Mouse (Mus musculus) forebrain, embryonic 11.5 days (tissue): ENCODE measurements around the gene Mettl3. TPM values are rescaled to one million over a fixed set of nuclear protein-coding genes. Genes with fewer than 3 reads are reported as not detected.
A peak's percentile ranks its signal among the peaks of the same experiment; 100 is the strongest.

ENCODE experiments used
- ATAC-seq: fragments of 200-750 bp; cut with Nextera tagmentation; replicated peaks from 2 replicates; pipeline ENCODE4 v1.8.0; 2017; ENCODE audit warnings: moderate TSS enrichment; ENCODE audit not compliant: low FRiP score
- DNase-seq: peaks from one replicate; pipeline ENCODE4 v3.0.0-alpha.2; 2017; ENCODE audit warnings: low spot score
- H3K27ac ChIP-seq: fragments of 300-500 bp; sonication (generic); 2 replicates; pipeline ENCODE4 v1.5.1; 2014; ENCODE audit warnings: low read depth, low read length
- H3K27me3 ChIP-seq: fragments of 300-500 bp; sonication (generic); 2 replicates; pipeline ENCODE4 v1.6.1; 2014; ENCODE audit warnings: mild to moderate bottlenecking, low read length, mixed read lengths; ENCODE audit not compliant: control insufficient read depth, insufficient read depth
- H3K36me3 ChIP-seq: fragments of 300-500 bp; sonication (generic); 2 replicates; pipeline ENCODE4 v1.6.1; 2014; ENCODE audit warnings: mild to moderate bottlenecking, low read length, moderate library complexity, mixed read lengths; ENCODE audit not compliant: control insufficient read depth, insufficient read depth
- H3K4me1 ChIP-seq: fragments of 300-500 bp; sonication (generic); replicated peaks from 2 replicates; pipeline ENCODE4 v1.6.1; 2014; ENCODE audit warnings: low read length, mixed read lengths; ENCODE audit not compliant: control insufficient read depth, insufficient read depth
- H3K4me2 ChIP-seq: fragments of 300-500 bp; sonication (generic); 2 replicates; pipeline ENCODE4 v1.6.1; 2014; ENCODE audit warnings: low read depth, mild to moderate bottlenecking, low read length, moderate library complexity, mixed read lengths; ENCODE audit not compliant: severe bottlenecking
- H3K4me3 ChIP-seq: fragments of 300-500 bp; sonication (generic); 2 replicates; pipeline ENCODE4 v1.5.1; 2014; ENCODE audit warnings: low read depth, low read length
- H3K9ac ChIP-seq: fragments of 300-500 bp; sonication (generic); 2 replicates; pipeline ENCODE4 v1.6.1; 2014; ENCODE audit warnings: low read length
- H3K9me3 ChIP-seq: fragments of 300-500 bp; sonication (generic); 2 replicates; pipeline ENCODE4 v1.6.1; 2016; ENCODE audit warnings: low read length, mixed read lengths; ENCODE audit not compliant: control insufficient read depth
- WGBS: fragments of 180-500 bp; shearing (Covaris S2); extraction: QIAGEN DNeasy Blood & Tissue Kit; methylation state at CpG from one replicate; pipeline ENCODE4 v1.1.7; 2014; 5-methylcytosine and 5-hydroxymethylcytosine counted together
- polyA plus RNA-seq: library from polyadenylated mRNA; unstranded; fragments of >200 nt; fragmentation: Nextera tagmentation; extraction: Ambion mirVana; gene quantifications from 2 replicates; pipeline ENCODE4 v1.2.1, GENCODE M21; 2014

Mettl3 gene
- polyA plus RNA-seq, 1 experiment from 2014 or later = 59.3 TPM

DNA sequence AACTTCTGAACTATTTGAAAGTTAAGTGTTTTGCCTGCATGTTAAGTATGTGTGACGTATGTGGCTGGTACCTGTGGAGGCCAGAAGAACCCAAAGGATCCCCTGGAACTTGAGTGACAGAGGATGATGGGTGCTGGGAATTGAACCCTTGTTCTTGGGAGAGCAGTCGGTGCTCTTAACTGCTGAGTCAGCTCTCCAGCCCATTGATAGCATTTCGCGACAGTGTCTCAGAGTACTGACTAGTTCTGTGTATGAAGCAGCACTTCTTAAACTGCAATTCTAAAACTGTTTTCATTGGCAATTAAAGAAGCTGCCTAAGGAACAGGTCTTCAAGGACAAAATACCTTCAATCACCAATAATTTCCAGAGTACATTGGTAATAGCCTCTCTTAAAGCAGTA is 27.7 kb downstream of the Mettl3 start:
- DNase-seq (no peak), ATAC-seq (no peak)

DNA sequence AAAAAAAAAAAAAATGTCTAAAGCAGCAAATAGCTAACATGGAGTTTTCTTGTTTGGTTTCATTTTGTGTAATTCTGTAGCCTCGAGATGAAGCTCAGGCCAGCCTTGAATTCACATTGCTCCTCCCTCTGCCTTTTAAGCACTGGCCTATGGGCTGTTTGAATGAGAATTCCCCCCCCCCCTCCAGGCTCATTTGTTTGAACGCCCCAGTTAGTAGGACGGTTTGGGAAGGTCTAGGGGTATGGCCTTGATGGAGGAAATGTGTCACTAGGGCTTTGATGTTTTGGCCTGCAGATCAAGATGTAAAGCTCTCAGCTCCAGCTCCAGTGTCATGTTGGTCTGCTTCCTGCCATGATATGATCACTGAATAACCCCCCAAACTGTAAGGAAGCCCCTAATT is 32.1 kb downstream of the Mettl3 start:
- 73% methylated on average over 3 of the region's 3 CpGs for WGBS
- ATAC-seq (no peak), DNase-seq (no peak)
- Histone ChIP-seq H3K4me3 (no peak overlapping the region), H3K27ac (no peak overlapping the region), H3K9ac (no peak overlapping the region), H3K4me2 (no peak overlapping the region), H3K27me3 (no peaks in the 10 kb centered on the region), H3K4me1 (no peaks in the 10 kb centered on the region), H3K36me3 (no peaks in the 10 kb centered on the region), H3K9me3 (no peaks in the 10 kb centered on the region)

More for the DNA sequence above, 27.7 kb downstream of the Mettl3 start:
- Histone ChIP-seq H3K4me3 (no peak overlapping the region), H3K4me1 (no peaks in the 10 kb centered on the region), H3K27ac (no peak overlapping the region), H3K9me3 (no peaks in the 10 kb centered on the region), H3K36me3 (no peaks in the 10 kb centered on the region), H3K9ac (no peak overlapping the region), H3K4me2 (no peak overlapping the region), H3K27me3 (no peaks in the 10 kb centered on the region)
- 89% methylated on average over 4 of the region's 4 CpGs for WGBS

DNA sequence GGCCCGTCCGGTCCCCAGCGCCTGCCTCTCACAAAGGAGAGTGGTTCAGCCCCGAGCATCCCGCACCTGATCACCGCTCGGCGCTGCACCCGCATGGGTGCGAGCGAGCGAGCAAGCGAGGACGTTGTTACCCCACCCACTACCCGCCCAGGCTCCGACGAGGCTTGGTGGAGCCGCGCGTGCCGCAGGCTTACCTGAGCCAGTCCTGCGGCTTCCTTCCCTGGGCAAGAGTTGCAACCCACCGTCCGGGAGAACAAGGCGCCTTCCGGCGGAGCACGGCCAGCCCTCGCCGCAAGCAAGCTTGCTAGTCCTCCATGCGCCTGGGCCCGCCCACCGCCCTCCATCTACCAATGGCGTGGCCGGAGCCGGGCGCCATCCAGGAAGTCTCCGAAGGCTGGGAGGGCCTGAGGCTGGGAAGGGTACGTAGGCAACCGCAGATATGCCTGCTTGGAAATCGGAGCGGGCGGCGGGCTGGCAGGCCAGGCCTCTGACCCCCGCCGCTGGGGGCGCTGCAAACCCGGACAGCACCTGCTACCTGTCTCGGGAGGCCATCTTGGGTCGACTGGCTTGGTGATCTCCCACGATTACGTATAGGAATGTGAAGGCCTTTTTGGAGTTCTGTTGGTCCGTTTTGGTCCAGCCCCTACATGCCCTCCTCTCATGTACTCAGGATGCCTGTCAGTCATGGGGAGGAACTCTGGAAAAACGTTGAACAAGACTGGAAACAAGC is 47.3 kb downstream of the Mettl3 start, which contains the start of gene Chd8:
TSS of gene Chd8 (minus strand) at position 297 of the 730 bp plus-strand sequence.
- Histone ChIP-seq H3K27me3 (no peaks in the 10 kb centered on the region), H3K9ac (peak within 1 kb of the TSS; percentile 85), H3K4me3 (peak within 1 kb of the TSS; percentile 76), H3K9me3 (no peaks in the 10 kb centered on the region), H3K4me2 (peak within 1 kb of the TSS; percentile 65), H3K4me1 (peaks cover 6% of the 10 kb centered on the region; the same call in 1 of the 2 replicates), H3K27ac (peak within 1 kb of the TSS; percentile 85), H3K36me3 (no peaks in the 10 kb centered on the region)
- WGBS = under 1% methylated on average over 54 of the region's 54 CpGs
- peak; percentile 98 for DNase-seq
- ATAC-seq = peak; percentile 100

DNA sequence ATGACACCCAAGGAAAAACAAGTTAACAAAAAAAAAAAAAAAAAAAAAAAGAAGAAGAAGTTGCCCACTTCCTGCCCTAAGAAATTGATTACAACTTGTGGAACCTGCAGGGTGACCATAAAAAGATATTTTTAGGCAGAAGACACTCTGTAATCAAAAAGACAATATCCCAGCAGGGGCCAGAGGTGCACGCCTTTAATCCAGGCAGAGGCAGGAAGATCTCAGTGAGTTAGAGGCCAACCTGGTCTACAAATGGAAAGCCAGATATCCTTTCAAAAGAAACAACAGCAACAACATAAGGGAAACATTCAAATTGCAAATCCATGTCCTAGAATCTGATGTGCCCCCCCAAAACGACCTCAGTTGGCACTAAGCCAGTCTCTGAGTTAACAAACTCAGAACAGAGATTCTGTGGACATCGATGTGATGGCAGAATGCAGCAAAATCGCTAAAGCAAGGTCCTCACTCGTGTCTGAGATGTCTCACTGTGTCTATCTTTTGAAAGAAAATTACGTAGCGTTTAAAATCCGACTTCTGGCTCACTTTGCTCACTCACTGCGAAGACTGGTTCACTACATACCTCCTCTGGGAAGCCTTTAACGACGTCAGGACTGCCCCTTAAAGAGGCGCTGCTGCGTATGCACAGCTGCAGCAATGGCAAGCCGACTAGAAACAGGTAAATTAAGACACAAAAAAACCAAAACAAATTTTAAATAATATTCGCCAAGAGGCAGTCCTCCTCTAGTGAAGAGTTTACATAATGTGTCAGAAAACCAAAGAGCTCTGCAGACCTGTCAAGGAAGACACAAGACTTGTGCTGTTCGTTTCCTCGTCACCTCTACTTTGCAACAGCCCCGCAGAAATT is 48.4 kb downstream of the Mettl3 start:
- Histone ChIP-seq H3K9ac (peak overlapping the region; percentile 85), H3K4me3 (peak overlapping the region; percentile 76), H3K4me2 (peak overlapping the region; percentile 65), H3K27ac (peak overlapping the region; percentile 85; the same call in 1 of the 2 replicates), H3K27me3 (no peaks in the 10 kb centered on the region), H3K9me3 (no peaks in the 10 kb centered on the region), H3K4me1 (peaks cover 6% of the 10 kb centered on the region; the same call in 1 of the 2 replicates), H3K36me3 (no peaks in the 10 kb centered on the region)
- 12% methylated on average over 18 of the region's 18 CpGs for WGBS
- DNase-seq = no peak
- no peak for ATAC-seq

- Histone ChIP-seq H3K36me3 (no peaks in the 10 kb centered on the region), H3K9me3 (no peaks in the 10 kb centered on the region), H3K4me2 (no peak overlapping the region), H3K27ac (no peak overlapping the region), H3K4me1 (peaks cover 2% of the 10 kb centered on the region; the same call in 1 of the 2 replicates), H3K9ac (no peak overlapping the region), H3K27me3 (no peaks in the 10 kb centered on the region), H3K4me3 (no peak overlapping the region)
- no peak for ATAC-seq
- WGBS = 87% methylated on average over 4 of the region's 4 CpGs
- DNase-seq = no peak
Observed at GRCm38 (mm10) chr14:52246129-52246528, 58.8 kb downstream of the Mettl3 start.

Other genes starting within 250 kb of the Mettl3 start
- 937 and 1,003 TPM in 2 replicates for gene Hnrnpc, start 201.1 kb downstream of the Mettl3 start, polyA plus RNA-seq
- 108 and 109 TPM in 2 replicates for gene Rpgrip1, start 194.4 kb downstream of the Mettl3 start, polyA plus RNA-seq
- gene Supt16, start 107.7 kb downstream of the Mettl3 start, polyA plus RNA-seq = 92.3 and 92.8 TPM in 2 replicates
- 55.3 and 62.9 TPM in 2 replicates for gene Chd8, start 47.3 kb downstream of the Mettl3 start, polyA plus RNA-seq
- gene Tox4, start 26.0 kb downstream of the Mettl3 start, polyA plus RNA-seq = 54.8 and 56.2 TPM in 2 replicates
- gene Rab2b, start 25.6 kb downstream of the Mettl3 start, polyA plus RNA-seq = 33.5 and 35.8 TPM in 2 replicates
- gene Sall2, start 23.6 kb upstream of the Mettl3 start, polyA plus RNA-seq = 75.3 and 83.6 TPM in 2 replicates
- not detected in 2 replicates for gene Olfr1513, start 51.3 kb upstream of the Mettl3 start, polyA plus RNA-seq
- not detected in 2 replicates for gene Olfr1512, start 74.0 kb upstream of the Mettl3 start, polyA plus RNA-seq
- not detected in 2 replicates for gene Olfr1511, start 92.3 kb upstream of the Mettl3 start, polyA plus RNA-seq
- gene Olfr1510, start 109.2 kb upstream of the Mettl3 start, polyA plus RNA-seq = not detected in 2 replicates
- not detected in 2 replicates for gene Olfr1509, start 137.9 kb upstream of the Mettl3 start, polyA plus RNA-seq
- gene Olfr1508, start 162.4 kb upstream of the Mettl3 start, polyA plus RNA-seq = not detected in 2 replicates
- not detected in 2 replicates for gene Olfr1507, start 190.6 kb upstream of the Mettl3 start, polyA plus RNA-seq